Mouse (Mus musculus) ES-E14 (cell line): Measurements from ENCODE around the gene Lclat1. TPM values are rescaled to one million over a fixed set of nuclear protein-coding genes. Genes with fewer than 3 reads are reported as not detected.

Source experiments
- DNase-seq: peaks from one replicate; pipeline ENCODE4 v3.0.0-alpha.2; 2013; ENCODE audit warnings: low read depth, low spot score
- H3K27ac ChIP-seq: 2 replicates; pipeline ENCODE4 v1.5.1; 2012; ENCODE audit warnings: low read depth, mild to moderate bottlenecking, low read length, moderate library complexity, mixed read lengths; ENCODE audit not compliant: poor library complexity, insufficient read depth, severe bottlenecking
- H3K36me3 ChIP-seq: 2 replicates; pipeline ENCODE4 v1.6.1; 2012; ENCODE audit warnings: mild to moderate bottlenecking, low read length, moderate library complexity, mixed read lengths; ENCODE audit not compliant: control insufficient read depth, poor library complexity, insufficient read depth, severe bottlenecking
- H3K4me1 ChIP-seq, 2 experiments: fragments of 150-350 bp in 1 of 2; sonication (generic) in 1 of 2; 2 replicates each; pipeline ENCODE4 v1.6.1; 2012; ENCODE audit warnings: low read length in 2 of 2, mild to moderate bottlenecking in 1 of 2, mixed read lengths in 1 of 2; ENCODE audit not compliant: control insufficient read depth in 2 of 2, insufficient read depth in 2 of 2, poor library complexity in 1 of 2
- H3K4me3 ChIP-seq, 2 experiments: fragments of 150-350 bp in 1 of 2; sonication (generic) in 1 of 2; 2 replicates each; pipeline ENCODE4 v1.5.1; 2012; ENCODE audit warnings: low read length in 2 of 2, low read depth in 1 of 2, mild to moderate bottlenecking in 1 of 2, mixed read lengths in 1 of 2; ENCODE audit not compliant: insufficient read depth in 1 of 2, poor library complexity in 1 of 2, severe bottlenecking in 1 of 2
- H3K9ac ChIP-seq: 2 replicates; pipeline ENCODE4 v1.6.1; 2012; ENCODE audit warnings: low read depth, mild to moderate bottlenecking, low read length, mixed read lengths; ENCODE audit not compliant: poor library complexity, insufficient read depth, severe bottlenecking
- H3K9me3 ChIP-seq: fragments of 150-350 bp; sonication (generic); 2 replicates; pipeline ENCODE4 v1.6.1; 2012; ENCODE audit warnings: low read depth, mild to moderate bottlenecking, low read length; ENCODE audit not compliant: control insufficient read depth, insufficient read depth
- CHD2 ChIP-seq: IDR thresholded peaks from 2 replicates; pipeline ENCODE4 v1.6.1; 2014; ENCODE audit warnings: mild to moderate bottlenecking, low read depth, low read length, inconsistent platforms
- HCFC1 ChIP-seq: IDR thresholded peaks from 2 replicates; pipeline ENCODE4 v1.6.1; 2012; ENCODE audit warnings: low read length, inconsistent platforms, borderline replicate concordance; ENCODE audit not compliant: insufficient read depth
- MAFK ChIP-seq: IDR thresholded peaks from 2 replicates; pipeline ENCODE4 v1.6.1; 2014; ENCODE audit warnings: mild to moderate bottlenecking, low read depth, low read length, inconsistent platforms; ENCODE audit not compliant: insufficient read depth
- ZC3H11A ChIP-seq: IDR thresholded peaks from 2 replicates; pipeline ENCODE4 v1.6.1; 2012; ENCODE audit warnings: low read depth, mild to moderate bottlenecking, inconsistent platforms, low read length, borderline replicate concordance
- ZNF384 ChIP-seq: IDR thresholded peaks from 2 replicates; pipeline ENCODE4 v1.6.1; 2012; ENCODE audit warnings: low read depth, low read length, inconsistent platforms
- in situ Hi-C, 2 experiments: fragments of 600-800 bp; cut with MboI; formaldehyde crosslinking; loops; one replicate each; pipeline ENCODE4 v1.15.1; 2025; ENCODE audit warnings: low sequenced_read_pairs in 2 of 2, inconsistent platforms in 1 of 2; ENCODE audit not compliant: unreplicated experiment in 2 of 2
- total RNA-seq: library from RNA; depleted of rRNA; stranded (reverse); fragments of 300-350 nt; gene quantifications from 2 replicates; pipeline ENCODE4 v1.2.3, GENCODE M21; 2012

Gene Lclat1
- total RNA-seq, 1 experiment = 8.6 TPM

DNA sequence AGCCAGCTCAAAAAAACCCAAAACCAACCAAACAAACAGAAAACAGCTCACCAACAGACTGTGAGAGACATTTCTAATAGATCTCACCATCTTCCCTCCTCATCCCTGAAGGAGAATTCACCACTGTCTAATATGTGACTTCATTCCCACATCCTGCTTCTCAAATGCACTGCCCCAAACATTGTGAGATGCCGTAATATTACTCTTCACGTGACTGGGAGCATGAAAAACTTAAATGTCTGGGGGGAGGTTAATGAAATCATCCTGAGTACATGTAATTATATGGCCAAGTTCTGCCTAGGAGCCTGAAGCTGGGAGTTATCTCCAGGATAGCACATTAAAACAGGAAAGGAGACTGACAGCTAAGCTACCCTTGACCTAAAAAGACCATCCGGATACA is 138.3 kb downstream of the Lclat1 start:
- no peak overlapping the region for H3K27ac ChIP-seq
- no peak for TF ChIP-seq CHD2
- no peak for TF ChIP-seq MAFK
- TF ChIP-seq HCFC1 = no peak
- no peak for TF ChIP-seq ZC3H11A
- no peak for TF ChIP-seq ZNF384
- no peaks in the 10 kb centered on the region for H3K4me1 ChIP-seq
- no peak overlapping the region for H3K9ac ChIP-seq
- in situ Hi-C loops = no loop called here
- H3K4me3 ChIP-seq = no peak overlapping the region
- no peaks in the 10 kb centered on the region for H3K36me3 ChIP-seq
- no peak for DNase-seq
- H3K9me3 ChIP-seq = no peaks in the 10 kb centered on the region

- in situ Hi-C loops = no loop called here
- no peaks in the 10 kb centered on the region for H3K9me3 ChIP-seq
- H3K27ac ChIP-seq = no peak overlapping the region
- DNase-seq = no peak
- no peak overlapping the region for H3K4me3 ChIP-seq
- H3K9ac ChIP-seq = no peak overlapping the region
- H3K4me1 ChIP-seq = no peaks in the 10 kb centered on the region; a peak in 1 of 4 replicates
- no peaks in the 10 kb centered on the region for H3K36me3 ChIP-seq
- TF ChIP-seq CHD2 = no peak
- no peak for TF ChIP-seq ZC3H11A
- TF ChIP-seq HCFC1 = no peak
- TF ChIP-seq MAFK = no peak
These were observed 139.1 kb downstream of the Lclat1 start for GRCm38 (mm10) chr17:73246926-73247325.

- in situ Hi-C loops = no loop called here
- Histone ChIP-seq H3K36me3 (no peaks in the 10 kb centered on the region), H3K27ac (no peak overlapping the region), H3K9ac (no peak overlapping the region), H3K4me1 (no peaks in the 10 kb centered on the region; a peak in 1 of 4 replicates), H3K9me3 (no peaks in the 10 kb centered on the region), H3K4me3 (no peak overlapping the region)
- DNase-seq = no peak
- TF ChIP-seq CHD2 (no peak), ZC3H11A (no peak), HCFC1 (no peak), MAFK (no peak), ZNF384 (no peak)
These were observed 140.0 kb downstream of the Lclat1 start for GRCm38 (mm10) chr17:73247758-73248157.

GRCm38 (mm10) chr17:73250488-73251141 is 142.8 kb downstream of the Lclat1 start:
- Histone ChIP-seq H3K36me3 (no peaks in the 10 kb centered on the region), H3K9ac (no peak overlapping the region), H3K4me3 (no peak overlapping the region), H3K27ac (no peak overlapping the region), H3K4me1 (no peaks in the 10 kb centered on the region; a peak in 1 of 4 replicates), H3K9me3 (no peaks in the 10 kb centered on the region)
- in situ Hi-C loops = no loop called here
- DNase-seq = no peak
- TF ChIP-seq HCFC1 (no peak), CHD2 (no peak), ZNF384 (no peak)

DNA sequence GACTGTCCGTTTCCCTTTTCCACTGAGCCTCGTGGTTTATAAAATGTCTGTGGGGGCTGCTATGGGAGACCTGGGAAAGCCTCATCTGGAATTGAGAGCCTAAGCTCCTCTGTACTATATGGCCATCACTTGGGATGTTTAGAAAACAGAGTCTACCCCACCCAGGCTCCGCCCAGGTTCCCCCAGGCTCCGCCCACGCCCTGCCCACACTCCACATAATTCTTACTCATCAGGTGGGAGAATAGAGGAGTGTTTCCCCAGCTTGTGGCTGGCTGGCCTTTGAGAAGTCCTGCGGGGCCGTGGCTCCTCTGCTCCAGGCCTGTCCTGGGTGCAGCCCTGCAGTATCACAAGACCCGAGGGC is 143.3 kb downstream of the Lclat1 start:
- no peak overlapping the region for H3K4me3 ChIP-seq
- no peak for DNase-seq
- no peaks in the 10 kb centered on the region for H3K36me3 ChIP-seq
- TF ChIP-seq MAFK = no peak
- in situ Hi-C loops = no loop called here
- H3K9me3 ChIP-seq = no peaks in the 10 kb centered on the region
- no peak overlapping the region for H3K9ac ChIP-seq
- H3K27ac ChIP-seq = no peak overlapping the region
- no peaks in the 10 kb centered on the region; a peak in 1 of 4 replicates for H3K4me1 ChIP-seq
